Mouse (Mus musculus): Measurements from ENCODE around the gene Mga.

DNA sequence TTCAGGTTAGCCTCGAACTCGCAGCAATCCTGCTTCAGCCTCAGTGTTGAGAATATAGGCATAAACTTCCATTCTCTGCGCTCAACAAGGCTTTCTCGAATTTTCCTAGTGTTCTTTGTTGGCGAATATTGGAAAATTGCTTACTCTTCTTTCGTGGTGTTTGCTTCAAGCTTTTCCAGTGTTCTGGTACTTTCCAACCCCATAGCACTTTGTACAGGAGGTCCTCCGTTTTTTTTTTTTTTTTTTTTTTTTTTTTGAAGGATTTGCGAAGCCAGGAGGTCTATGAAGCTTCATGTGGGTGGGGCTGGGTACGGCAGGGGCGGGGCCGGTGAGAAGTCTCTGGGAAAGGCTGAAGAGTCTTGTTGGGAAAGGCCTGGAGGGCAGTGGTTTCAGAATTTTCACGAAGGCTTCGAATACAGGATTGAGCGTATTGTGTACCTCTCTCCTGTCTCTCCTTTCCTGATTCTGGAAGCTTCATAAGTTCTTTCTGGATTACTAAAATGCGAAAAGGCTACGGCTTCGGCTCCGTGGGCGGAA, 407 bp upstream of the Mga start:
- TF ChIP-seq CTCF (conservative IDR thresholded peaks at IDR 0.05; ENCODE audit: low read length), result no peak
- TF ChIP-seq NANOG (IDR thresholded peaks at IDR 0.05; ENCODE audit: borderline replicate concordance, low read length), result no peak
- TF ChIP-seq POU5F1 (IDR thresholded peaks at IDR 0.05; ENCODE audit: borderline replicate concordance, low read length), result no peak

All from E14TG2a.4 (cell line).